Mouse (Mus musculus): ENCODE results near the gene Dync1h1. TPM values are rescaled to one million over a fixed set of nuclear protein-coding genes. Genes with fewer than 3 reads are reported as not detected.

The Dync1h1 gene
- polyA plus RNA-seq, 1 experiment, result 256 TPM

DNA sequence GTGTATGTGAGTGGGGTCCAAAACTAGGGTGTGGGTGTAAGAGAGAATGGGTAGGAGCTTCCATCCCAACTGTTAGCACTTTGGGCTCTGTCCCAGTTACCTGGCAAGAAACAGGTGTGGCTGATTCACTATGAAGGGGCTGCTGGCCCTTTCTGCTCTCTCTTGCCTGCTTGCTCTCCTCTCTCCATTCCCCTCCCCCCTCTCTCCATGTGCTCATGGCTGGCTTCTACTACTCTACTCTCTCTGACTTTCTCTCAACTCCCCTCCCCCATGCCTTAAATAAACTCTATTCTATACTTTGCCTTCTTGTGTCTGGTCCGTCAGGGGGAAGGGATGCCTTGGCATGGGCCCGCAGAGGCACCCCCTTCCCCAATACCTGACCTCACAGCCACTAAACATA is 99.5 kb downstream of the Dync1h1 start:
- TF ChIP-seq GATA1 (IDR thresholded peaks at IDR 0.05; ENCODE audit: low read length), result no peak

DNA sequence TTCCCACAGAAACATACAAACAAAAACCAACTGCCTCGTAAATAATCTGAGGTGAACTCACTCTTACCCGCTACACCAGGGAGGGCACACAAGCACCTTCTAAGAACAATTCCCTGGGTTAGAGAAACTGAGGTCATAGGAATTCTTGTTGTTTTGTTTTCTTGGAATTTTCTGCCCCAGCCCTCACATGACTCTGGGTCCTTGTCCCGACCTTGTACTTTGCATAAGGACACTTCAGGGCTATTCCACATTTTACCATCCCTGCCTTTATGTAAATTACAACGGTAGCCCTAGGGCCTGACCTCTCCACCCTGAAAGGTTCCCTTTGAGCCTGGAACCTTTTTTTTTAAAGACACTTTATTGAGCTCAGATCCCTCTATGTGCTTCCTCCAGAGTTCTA is 101.3 kb downstream of the Dync1h1 start, which contains the start of gene Hsp90aa1:
Gene Hsp90aa1, minus strand, starts transcription at position 173 of the 400 bp plus-strand sequence.
- TF ChIP-seq GATA1 (IDR thresholded peaks at IDR 0.05; ENCODE audit: low read length), result no peak

DNA sequence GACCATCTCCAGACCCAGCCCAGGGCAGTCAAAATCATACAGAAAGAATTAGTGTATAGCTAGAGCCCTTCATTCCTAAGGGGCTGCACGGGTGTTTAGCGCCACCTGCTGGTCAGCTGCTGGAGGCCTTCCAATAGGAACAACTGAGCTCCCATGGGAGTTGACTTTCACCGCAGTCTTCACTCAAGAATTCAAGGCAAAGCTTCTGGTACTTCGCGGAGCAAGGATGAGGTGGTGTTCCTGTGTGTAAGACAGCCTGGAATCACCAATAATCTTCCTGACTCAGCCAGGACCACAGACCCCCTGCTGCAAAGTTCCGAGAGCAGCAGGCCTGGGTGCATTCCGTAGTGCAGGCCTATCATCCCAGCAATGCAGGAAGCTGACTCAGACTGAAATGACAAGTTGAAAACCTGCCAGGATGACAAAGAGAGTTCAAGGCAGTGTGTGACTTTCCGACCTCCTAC is 101.8 kb downstream of the Dync1h1 start:
- TF ChIP-seq GATA1 (IDR thresholded peaks at IDR 0.05; ENCODE audit: low read length), result no peak

DNA sequence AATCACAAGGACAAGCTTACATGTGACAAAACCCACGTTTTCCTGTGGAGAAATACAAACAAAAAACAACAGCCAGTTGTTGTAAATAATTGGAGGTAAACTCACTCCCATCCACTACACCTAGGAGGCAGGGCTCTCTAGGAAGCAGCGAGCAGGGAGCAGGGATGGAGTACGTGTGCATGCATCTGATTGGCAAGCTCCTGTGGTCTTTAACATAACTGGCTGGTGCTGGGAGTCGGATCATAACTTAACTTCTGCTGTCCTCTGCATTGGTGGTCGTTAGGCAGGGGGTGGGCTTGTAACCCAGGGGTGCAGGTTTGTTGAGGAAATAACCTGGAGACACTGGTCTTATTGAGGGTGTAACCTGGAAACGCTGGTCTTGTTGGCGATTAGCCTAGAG is 102.4 kb downstream of the Dync1h1 start:
- no peak for TF ChIP-seq GATA1 (IDR thresholded peaks at IDR 0.05; ENCODE audit: low read length)

DNA sequence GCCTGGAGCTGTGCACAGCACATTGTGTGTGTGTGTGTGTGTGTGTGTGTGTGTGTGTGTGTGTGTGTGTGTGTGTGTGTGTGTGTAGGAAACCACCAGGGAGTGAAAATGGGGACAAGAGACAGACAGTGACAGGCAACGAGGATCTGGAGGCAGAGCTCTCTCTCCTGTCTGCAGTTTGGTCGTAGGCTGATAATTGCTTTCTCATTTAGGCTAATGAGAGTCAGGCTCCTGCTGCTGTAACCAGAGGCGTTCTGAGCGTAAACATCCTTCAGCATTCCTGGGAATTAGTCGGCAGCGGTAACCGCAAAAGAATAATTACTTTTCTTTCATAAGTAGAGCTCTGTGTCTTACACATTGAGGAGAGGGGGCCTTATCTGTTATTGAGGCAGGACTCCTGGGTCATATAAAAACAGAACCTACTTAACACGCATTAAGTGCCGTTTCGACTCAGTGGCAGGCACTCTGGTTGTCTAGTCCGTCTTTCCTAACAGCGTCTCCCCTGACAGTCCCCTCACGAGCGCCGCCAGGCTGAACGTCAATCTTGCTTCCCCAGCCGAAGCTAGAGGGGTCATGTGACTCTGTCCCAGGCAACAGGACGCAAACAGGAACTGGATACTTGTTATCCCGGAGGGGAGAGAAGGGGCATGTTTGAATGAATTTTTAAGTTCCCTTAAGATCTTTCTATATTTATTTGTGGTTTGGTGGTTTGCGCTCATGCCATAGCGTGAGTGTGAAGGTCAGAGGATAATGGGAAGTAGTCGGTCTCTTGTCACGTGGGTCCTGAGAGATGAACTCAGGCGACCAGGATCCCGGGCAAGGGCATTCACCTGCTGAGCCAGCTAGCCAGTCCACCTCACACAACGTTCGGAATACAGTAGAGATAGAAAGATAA is 105.3 kb downstream of the Dync1h1 start:
- no peak for TF ChIP-seq GATA1 (IDR thresholded peaks at IDR 0.05; ENCODE audit: low read length)

DNA sequence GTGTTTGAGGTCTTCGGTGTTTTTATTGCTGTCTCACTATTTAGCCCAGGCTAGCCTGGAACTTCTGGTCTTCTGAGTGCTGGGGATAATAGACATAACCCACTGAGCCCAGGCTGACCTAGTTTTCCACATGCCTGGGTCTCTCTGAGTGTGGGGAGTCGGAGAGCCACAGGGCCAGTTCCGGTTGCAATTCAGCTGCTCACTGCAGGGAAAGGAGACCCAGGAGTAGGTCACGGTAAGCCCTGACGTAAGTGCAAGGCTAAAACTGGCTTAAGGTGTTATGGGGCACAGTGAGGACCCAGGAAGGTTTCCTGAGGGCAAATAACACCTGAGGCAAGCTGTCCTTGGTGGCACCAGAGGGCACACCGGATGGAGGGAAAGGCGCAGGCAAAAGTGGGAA is 106.2 kb downstream of the Dync1h1 start:
- no peak for TF ChIP-seq GATA1 (IDR thresholded peaks at IDR 0.05; ENCODE audit: low read length)

DNA sequence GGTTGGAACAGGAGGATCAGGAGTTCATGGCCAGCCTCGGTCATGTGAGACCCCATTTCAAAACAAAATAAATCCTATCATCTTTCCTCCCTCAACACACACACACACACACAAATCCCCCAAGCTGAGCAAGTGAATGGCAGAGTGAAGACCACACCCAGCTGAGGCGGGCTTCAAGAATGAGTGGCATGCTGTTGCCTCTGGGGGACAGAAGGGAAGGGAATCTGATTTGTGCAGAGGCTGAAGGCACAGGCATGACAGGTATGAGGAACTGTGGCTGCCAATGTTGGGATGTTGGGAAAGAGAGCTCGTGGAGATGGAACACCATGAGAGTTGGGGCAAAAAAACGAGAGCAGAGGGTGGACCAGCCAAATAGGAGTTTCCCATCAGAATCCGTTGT is 110.0 kb downstream of the Dync1h1 start:
- TF ChIP-seq GATA1 (IDR thresholded peaks at IDR 0.05; ENCODE audit: low read length), result no peak

DNA sequence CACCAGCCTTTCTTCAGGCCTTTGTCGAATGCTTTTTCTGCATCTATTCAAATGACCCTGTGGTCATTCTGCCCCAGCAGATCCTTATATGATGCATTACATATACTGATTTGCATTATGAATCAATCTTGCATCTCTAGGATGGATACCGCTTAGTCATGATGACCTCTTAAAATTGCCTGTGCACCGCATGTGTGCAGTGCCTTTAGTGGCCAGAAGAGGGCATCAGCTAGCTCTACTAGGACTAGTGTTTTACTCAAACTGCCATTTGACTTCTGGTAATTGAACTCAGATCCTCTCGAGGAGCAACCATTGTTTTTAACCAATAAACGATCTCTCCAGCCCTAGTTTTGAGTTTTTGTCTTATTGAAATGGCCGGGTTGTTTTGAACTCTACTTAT is 112.5 kb downstream of the Dync1h1 start:
- no peak for TF ChIP-seq GATA1 (IDR thresholded peaks at IDR 0.05; ENCODE audit: low read length)

DNA sequence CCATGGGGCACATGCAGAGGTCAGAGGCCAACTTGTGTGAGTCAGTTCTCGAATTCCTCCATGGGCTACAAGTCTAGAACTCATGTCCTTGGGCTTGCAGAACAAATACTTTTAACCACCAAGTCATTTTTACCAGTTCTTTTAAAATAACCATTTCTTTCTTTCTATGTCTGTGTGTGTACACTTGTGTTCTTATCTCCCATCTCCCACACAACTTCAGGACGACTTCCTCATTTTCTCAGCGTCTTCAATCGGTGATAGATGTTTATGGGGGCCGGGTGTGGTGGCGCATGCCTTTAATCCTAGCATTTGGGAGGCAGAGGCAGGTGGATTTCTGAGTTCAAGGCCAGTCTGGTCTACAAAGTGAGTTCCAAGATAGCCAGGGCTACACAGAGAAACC is 113.0 kb downstream of the Dync1h1 start:
- TF ChIP-seq GATA1 (IDR thresholded peaks at IDR 0.05; ENCODE audit: low read length), result no peak

DNA sequence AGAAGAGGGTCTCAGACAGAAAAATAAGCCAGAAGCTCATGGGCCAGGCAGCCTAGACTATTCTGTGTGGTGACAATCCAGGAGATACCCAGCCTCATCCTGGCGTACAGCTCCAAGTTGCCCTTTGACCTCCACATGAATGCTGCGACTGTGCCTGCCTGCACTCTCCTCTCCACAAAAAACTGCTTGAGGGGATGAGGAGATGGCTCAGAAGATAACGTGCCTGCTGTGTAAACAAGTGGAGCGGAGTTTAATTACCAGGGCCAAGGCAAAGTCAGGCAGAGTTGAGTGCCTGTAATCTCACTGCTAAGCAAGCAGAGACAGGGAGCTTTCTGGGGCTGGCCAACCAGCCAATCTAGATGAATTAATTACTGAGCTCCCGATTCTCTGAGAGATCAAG is 114.8 kb downstream of the Dync1h1 start:
- no peak for TF ChIP-seq GATA1 (IDR thresholded peaks at IDR 0.05; ENCODE audit: low read length)

Other genes with a start within 250 kb of the Dync1h1 start
- gene Ppp2r5c, start 154.3 kb upstream of the Dync1h1 start, polyA plus RNA-seq (2012), result 24.6 and 25.2 TPM in 2 replicates
- not detected in 2 replicates for gene 1700001K19Rik, start 81.2 kb downstream of the Dync1h1 start, polyA plus RNA-seq (2012)
- 185 and 402 TPM in 2 replicates for gene Hsp90aa1, start 101.3 kb downstream of the Dync1h1 start, polyA plus RNA-seq (2012)
- 11.6 and 29.7 TPM in 2 replicates for gene Wdr20, start 136.5 kb downstream of the Dync1h1 start, polyA plus RNA-seq (2012)
- gene Mok, start 239.5 kb downstream of the Dync1h1 start, polyA plus RNA-seq (2012), result 0.19 and 0.25 TPM in 2 replicates
- gene Zfp839, start 248.8 kb downstream of the Dync1h1 start, polyA plus RNA-seq (2012), result 7.4 and 7.8 TPM in 2 replicates

Measured in G1E-ER4 (cell line).